Mouse (Mus musculus) v-Abl transformed pro-B cells (cell line): ENCODE results near the gene Tprg.

ENCODE experiments used
- in situ Hi-C, 2 experiments: fragments of 400-800 bp; cut with MboI; formaldehyde crosslinking; loops; one replicate each; pipeline ENCODE4 v1.15.1; 2025; ENCODE audit not compliant: unreplicated experiment in 2 of 2

The Tprg gene

DNA sequence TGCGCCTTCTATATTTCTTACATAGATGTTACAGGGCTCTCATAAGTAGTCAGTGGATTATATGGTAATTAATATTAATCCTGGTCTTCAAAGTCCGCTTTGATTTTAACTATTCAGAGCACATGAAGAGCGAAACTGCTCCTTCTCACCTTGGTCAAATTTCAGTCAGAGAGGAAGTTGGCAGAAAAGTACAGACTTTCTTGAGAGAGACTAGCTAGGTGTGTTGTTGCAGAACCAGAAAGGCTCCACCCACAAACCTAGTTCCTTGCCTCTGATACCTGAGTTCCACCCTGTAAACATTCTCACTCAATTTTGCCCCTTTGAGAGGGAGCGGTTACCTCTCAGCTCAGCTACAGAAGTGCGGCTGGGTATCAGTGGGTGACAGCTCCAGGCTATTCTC is at the start of gene Tprg:
Gene Tprg (plus strand): TSS at position 301 of the 400 bp plus-strand sequence.
- in situ Hi-C loops: no loop called here

DNA sequence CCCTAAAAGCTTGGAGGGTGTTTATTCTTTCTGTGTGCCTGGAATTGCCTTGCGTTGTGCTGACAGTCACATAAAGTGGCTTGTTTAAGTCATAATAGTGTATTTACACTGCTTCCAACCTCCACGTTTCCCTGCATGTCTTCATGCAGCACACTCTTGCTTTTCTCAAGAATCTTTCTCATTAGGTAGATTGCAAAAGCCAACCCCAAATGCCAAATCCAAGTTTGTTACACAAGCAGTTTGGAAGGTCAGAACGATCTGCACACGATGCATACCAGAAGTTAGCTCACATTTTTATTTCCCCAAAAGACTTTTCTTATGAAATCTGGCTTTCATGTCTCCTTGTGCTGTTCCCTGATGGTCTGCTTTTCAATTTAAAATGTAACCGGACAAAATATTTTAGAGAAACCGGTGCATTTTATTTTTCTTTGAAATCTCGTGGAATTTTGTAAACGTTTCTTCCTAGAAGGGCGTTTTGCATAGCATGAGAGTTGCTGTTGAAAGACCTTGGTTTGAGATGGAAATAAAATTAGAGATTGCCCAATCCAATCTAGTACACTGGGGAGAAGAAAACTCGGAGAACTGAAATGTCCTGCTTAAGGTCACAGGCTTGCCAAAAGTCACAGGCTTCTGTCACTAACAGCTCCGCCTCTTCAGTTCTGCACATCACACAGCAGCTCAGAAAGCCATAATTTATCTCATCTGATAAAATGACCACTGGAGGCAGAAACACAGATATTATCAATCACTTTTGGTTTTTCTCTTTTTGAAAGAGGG is 48.2 kb upstream of the Tprg start:
- in situ Hi-C loops: no loop called here

DNA sequence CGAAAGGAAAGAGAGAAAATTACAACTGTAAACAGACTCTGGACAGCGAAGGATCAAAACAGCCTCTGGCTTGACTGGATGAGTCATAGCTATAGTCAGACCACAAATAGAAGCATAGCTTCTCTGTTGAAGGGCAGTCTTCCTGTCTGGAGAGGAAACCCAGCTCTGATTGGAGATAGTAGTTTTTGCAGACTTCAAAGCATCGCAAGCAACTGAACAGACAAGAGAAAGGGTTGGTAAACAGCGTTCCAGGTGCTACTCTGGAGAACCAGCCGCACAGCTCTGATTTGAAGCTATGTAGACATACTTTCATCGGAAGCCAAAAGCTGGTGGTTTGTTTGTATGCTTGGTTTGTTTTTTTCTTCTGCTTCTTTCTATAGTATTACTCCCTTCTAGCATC is 37.7 kb upstream of the Tprg start:
- in situ Hi-C loops: no loop called here

DNA sequence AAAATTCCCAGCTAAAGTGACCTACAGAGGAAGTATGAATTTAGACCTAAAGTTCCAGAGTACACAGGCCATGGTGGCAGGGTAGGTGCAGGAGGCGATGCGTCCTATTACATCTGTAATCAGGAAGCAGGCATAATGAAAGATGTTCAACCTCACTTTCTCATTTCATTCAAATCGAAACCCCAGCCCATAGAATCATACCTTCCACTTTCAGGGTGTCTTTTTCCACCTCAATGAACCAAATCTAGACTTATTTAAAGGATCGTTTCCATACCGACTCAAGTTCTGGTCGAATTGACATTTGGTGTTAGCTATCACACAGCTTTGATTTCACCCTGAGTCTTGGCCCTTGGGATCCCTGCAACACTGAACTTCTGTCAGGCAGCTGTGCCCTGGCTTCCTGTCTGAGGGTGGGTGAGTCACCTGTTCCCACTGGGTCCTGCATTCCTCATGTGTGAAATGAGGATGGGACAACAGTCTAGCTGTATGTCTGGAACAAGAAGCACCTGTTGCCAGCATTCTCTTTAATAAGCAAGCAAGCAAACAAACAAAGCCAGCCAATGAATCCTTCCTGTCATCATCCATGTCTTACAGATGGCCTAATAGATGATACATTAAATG is 36.4 kb upstream of the Tprg start:
- in situ Hi-C loops: loop anchor here (5.0 to 25.0 kb wide), 5 partner anchors 73 to 988 kb away; no protein-coding TSS in a partner anchor

DNA sequence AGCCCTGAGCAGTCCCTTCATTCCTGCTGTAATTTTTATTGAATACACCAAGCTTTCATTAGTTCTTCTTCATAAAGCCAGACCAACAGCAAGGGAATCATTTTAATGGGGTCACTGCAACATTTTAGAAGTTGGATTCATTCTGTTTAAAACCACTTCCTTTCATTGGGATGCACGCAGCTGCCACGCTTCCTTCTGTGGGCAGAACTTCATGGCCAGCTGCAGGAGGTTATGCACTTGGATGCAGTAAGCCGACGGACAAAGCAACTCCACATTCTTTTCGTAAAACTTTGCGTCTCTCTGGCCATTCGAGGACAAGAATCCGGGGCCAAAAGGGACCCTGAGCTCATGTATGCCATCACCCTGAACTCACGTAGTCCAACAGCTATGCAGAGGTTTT is 35.5 kb upstream of the Tprg start:
- in situ Hi-C loops: loop anchor here (5.0 to 25.0 kb wide), 5 partner anchors 74 to 989 kb away; no protein-coding TSS in a partner anchor

DNA sequence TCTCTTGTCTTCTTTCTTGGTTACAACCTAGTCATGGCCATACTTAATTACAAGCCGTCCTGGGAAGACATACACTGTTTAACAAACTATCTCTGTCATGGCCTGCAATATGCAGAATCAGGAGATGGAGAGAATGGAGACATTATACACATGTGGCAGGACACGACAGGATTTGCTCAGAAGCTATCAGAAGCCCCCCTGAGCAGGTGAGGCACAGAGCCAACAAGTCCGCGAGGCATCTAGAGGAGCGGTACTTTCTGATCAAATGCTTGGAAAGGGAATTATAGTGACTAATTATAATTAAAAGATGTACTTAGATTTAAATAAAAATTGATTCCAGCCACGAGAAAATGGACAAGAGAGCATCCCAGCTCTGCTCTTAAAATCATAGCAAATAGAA is 32.0 kb upstream of the Tprg start:
- in situ Hi-C loops: loop anchor here (5.0 to 25.0 kb wide), 5 partner anchors 77 to 992 kb away; no protein-coding TSS in a partner anchor

DNA sequence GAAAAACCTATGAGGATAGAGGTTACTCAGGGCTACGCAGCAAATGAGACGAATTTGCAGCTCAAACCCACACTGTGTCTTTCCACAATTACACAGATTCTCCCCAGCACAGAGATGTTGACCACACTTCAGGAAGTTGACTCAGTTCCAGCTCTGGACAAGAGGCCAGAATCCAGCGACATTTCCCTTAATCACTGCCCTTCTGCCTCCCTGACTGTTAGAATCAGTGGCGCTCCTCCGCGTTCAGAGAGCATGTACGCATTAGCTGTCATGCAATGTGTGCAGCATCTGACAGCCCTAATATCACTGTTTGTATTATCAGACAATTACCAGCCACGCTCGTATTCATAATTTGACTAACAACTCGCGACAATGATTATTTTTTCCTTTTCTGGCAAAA is 31.4 kb upstream of the Tprg start:
- in situ Hi-C loops: loop anchor here (25.0 kb wide), 3 partner anchors 368 to 918 kb away; no protein-coding TSS in a partner anchor

DNA sequence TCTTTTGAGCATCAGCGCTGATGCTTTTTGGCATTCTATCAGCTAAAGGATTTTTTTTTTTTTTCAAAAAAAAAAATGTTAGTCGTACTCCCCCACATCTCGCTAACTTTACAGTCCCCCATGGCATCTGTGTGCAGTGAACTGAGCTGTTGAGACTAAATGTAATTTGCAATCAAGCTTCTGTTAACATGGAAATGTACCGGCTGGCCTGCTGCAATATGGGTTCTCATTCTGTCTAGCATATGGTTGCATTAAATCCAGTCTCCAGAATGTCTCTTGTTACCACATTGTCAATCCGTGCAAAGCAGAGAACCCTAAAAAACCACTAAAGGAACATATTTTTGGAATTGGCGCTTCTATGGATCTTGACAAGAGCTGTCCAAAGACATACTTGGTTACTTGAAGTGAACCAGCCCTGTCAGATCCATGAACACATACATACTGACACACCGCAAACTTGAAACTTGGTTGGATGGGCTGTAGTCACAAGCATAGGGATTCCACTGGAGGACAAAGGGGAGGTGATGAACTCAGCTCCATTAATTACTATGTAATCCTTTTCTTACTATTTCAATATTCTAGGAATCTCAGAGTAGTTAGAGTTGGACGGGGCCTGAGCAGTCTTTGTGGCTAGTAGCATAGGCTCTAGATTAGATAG is 30.9 kb upstream of the Tprg start:
- in situ Hi-C loops: loop anchor here (25.0 kb wide), 3 partner anchors 368 to 918 kb away; no protein-coding TSS in a partner anchor

DNA sequence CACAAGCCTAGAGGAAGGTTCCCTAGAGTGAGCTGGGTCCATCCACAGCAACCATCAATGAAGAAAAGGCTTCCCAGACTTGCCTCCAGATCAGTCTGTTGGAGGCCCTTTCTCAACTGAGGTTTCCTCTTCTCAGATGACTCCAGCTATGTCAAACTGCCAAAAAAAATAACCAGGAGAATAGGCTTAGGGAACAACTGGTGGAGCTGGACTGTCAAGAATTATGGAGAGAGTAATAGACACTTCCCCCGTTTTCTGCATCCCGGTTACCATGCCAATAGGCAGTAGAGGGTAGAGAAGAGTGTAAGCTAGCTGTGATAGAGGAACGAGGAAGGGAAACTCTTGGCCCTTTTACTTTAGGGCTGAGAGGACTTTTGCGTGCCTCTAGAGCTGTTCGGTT is 24.3 kb upstream of the Tprg start:
- in situ Hi-C loops: loop anchor here (5.0 to 25.0 kb wide), 8 partner anchors 82 to 1280 kb away; no protein-coding TSS in a partner anchor

DNA sequence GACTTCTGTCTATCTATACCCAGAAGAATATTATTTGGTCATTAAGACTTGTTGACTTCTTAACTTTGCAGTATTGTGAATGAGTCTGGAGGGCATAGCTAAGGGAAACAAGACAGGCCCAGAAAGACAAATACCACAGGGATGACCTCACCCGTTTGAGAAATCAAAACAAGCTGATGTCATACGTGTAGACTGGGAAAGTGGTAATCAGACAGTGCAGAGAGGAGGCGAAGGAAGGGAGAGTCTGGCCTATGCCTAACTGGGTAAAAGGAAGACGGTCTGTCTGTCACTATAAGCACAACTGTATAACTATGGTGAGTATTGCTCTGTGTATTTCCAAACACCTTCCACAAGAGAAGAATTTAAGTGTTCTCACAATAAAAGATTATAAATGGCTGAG is 23.7 kb upstream of the Tprg start:
- in situ Hi-C loops: loop anchor here (5.0 to 25.0 kb wide), 8 partner anchors 82 to 1281 kb away; no protein-coding TSS in a partner anchor

DNA sequence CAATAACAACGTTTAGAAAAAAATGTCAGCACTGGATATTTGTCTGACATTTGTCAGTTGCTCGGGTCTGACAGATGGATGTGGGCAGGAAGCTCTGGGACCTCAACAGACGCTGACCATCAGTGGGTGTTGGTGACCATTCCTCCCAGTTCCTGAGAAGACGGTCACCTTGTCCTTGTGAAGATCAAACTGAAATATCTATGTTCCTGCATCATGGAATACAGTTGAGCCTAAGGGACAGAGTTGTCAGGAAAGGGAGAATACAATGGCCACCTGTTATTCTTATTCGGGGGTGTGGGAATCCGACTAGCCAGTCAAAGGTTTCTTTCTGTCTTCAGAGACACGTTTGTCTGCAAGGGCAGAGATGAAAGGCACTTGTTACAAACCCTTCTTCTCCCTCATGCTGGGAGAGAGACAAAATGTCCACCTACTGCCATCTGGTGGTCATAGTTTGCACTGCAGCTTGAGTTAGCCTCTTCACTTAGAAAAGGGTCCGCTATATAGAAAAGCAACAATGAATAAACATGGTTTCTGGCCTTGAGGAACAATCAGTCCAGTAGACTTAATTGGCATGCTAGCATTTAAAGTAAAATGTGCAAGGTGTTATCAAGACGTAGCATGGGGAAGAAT is 23.0 kb upstream of the Tprg start:
- in situ Hi-C loops: loop anchor here (5.0 to 25.0 kb wide), 8 partner anchors 81 to 1281 kb away; no protein-coding TSS in a partner anchor

DNA sequence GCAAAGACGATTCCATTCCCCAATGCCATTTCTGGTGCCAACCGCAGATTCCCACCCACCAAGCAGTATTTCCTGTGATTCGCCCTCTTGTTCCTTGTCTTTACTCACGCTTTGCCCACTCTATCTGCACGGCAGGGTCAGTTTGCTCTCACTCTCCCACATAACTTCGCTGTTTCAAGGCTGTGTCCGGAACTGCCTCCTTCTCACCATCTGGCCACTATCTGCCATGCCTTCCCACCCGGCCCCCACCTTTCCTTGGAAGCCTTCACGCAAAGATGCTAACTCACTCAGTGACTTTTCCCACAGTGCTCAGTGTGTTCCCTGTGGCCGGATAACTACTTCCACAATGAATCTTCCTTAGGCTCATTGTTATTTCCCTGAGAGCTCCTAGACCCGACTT is 21.4 kb upstream of the Tprg start:
- in situ Hi-C loops: loop anchor here (5.0 to 25.0 kb wide), 7 partner anchors 80 to 928 kb away; no protein-coding TSS in a partner anchor

DNA sequence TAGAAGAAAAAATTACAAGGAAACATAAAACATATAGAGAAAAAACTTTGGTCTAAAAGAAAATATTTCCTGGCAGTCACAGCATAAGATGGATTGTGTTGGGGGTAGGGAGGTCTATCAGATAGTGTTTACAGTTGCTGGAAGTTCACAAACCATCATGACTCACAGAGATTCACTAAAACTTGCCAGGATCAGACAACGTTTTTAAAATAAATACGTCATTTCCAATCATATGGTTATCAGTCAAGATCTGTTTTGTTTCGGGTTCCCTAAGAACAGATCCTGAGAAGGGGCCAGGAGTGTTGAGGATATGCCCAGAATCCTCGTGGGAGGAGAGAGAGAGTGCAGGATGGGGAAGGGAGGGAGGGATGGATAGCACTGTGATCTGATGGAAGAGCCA is 18.3 kb upstream of the Tprg start:
- in situ Hi-C loops: loop anchor here (5.0 to 25.0 kb wide), 7 partner anchors 77 to 931 kb away; no protein-coding TSS in a partner anchor

DNA sequence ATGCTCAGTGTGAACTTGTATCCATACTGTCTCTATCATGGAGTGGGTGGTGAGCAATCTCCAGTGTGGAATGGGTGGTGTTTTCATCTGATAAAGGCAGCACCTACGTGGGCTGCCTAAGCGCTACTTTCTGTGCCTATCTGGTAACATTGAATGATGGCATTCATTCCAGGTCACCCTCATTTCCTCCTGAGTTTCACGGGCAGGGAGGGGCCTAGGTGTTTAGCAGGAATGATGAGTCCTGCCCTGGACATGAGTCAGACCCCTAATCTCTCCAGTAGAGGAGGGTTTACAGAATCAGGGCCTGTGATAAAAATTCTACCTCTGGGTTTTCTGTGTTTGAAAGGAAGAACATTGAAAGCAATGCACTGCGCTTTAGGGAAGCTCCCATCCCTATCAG is 4.1 kb upstream of the Tprg start:
- in situ Hi-C loops: no loop called here

DNA sequence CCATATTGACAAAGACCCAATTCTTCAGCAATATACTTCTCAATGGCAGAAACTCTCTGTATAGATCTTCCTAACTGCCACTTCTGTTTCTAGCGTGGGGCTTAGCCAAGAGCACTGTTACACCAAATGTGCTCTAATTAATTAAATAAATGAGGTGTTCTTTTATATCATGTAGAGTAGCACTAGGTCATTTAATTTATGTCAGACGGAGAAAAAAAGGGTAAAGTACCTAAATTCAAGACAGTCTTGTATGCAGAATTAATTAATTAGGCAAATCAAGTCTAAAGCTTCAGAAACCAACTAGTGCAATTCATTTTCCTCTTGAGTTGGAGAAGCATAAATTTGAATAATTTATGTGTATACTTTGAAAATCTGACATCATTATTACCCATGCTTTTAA is 7.1 kb downstream of the Tprg start:
- in situ Hi-C loops: no loop called here

DNA sequence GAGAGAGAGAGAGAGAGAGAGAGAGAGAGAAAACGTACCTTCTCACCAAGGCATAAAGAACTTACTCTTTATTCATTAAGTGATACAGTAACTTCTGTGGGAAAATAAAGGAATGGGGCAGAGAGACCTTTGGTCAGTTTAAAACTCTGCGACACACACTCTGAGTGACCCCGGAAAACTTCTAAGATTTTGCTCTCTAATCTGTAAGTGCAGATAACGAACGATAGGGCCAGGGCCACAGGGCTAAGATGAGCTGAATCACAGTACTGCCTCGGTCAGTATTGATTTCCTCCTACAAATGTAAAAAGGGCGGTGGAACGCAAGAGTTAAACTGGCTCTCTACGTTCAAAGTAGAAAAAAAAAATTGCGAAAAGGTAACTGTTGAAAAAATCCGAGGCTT is 8.9 kb downstream of the Tprg start:
- in situ Hi-C loops: no loop called here

DNA sequence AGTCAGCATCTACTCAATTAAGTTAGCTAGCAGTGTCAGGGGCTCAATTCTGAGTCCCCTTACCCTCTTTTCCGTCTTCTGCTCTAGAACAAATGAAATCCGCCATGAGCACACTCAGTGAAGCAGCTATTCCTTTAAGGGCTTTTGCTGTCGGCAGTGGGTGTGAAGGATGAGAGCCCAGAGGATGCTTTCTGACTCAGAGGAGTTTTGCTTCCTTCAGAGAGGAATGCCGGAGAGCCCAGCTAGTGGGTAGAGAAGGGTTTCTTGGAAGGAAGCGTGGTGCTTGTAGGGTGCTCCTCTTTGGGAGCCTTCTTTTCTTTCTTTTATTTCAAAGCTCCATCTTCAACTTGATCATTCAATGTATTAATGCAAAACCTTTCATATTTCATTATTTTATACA is 10.1 kb downstream of the Tprg start:
- in situ Hi-C loops: no loop called here

DNA sequence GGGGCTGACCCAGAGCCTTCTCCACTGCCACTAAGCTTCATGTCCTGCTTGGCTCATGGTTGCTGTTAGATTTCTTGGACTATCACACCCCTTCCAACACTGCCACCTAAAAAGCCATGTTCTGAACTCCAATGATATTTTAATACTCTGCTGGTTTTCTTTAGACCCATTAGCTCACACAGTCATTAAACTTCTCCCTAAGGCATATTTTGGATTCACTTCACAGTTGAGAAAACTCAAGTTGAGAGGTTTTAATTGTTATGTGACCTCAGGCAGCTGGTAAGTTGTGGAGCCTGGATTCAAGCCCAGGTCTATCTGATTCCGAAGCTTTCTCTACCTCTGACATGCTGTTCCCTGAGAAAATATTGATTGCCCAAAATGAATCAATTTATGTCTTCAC is 11.6 kb downstream of the Tprg start:
- in situ Hi-C loops: no loop called here

DNA sequence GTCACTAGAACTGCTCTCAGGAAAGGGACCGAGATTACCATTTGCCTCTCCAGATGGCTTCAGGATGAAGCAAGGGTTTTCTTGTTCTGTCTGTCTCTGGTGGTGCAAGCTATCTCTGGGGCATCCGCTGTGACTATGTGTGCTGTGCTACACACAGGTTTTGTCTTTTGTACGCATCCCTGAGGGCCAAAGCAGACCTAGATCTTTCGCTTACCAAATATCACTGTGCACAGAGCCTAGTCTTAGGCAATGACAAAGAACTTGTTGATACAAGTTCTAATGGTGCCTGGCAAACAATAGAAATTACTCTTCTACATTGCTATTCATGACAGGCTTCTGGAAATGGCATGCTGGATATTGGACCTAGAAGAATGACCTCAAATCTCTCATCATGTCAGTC is 16.0 kb downstream of the Tprg start:
- in situ Hi-C loops: no loop called here

DNA sequence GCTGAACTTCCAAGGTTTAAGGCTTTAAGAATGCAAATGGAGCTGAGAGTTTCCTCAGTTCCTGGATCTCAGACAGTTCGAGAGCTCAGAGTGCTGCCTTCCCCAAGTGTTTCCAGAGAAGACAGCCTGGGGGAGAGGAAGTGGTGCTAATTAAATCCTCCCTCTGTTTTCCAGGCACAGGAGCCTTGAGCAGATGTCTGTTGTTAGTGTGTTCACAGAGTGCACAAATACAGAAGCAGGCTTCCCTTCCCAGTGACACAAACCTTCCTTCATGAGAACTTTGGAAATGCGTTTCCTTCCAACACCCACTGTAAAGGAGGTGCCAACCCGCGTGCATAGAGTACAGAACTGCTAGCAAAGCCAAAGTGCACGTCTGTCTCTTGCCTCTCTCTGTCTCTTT is 27.4 kb downstream of the Tprg start:
- in situ Hi-C loops: no loop called here

DNA sequence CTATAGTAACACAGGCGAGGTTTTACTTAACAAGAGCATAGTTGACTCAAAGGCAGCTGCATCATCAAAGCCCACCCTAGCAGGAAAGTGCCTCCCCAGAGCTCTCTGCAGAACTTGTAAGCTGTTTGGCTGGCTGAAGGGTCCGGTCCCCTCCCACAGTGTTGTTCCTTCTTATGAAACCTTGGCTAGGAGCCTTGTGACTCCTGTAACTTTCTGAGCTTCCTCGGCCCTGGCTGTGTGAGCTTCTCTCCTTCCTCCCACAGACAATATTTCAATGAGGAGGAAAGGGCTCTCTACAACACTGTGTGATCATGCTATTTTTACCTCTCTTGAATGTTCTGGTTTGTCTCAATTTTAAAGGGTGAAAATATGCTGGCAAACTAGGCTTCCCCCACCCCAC is 28.5 kb downstream of the Tprg start:
- in situ Hi-C loops: no loop called here
